Mouse (Mus musculus) embryonic fibroblast, embryonic 13.5 days (primary cell): ENCODE measurements around the gene Gspt1. TPM values are rescaled to one million over a fixed set of nuclear protein-coding genes. Genes with fewer than 3 reads are reported as not detected.
"Not testable (repeated sequence)": the region's sequence is repeated elsewhere in the genome, so short reads cannot be mapped to it uniquely, and the experiment has no call there.

ENCODE experiments used
- H3K27ac ChIP-seq: 2 replicates; pipeline ENCODE4 v1.5.1; 2012; ENCODE audit warnings: low read length, control low read depth, inconsistent platforms; ENCODE audit not compliant: insufficient read depth
- H3K4me1 ChIP-seq: 2 replicates; pipeline ENCODE4 v1.6.1; 2011; ENCODE audit warnings: low read length; ENCODE audit not compliant: control insufficient read depth, insufficient read depth
- H3K4me3 ChIP-seq: 2 replicates; pipeline ENCODE4 v1.5.1; 2011; ENCODE audit warnings: mild to moderate bottlenecking, control low read depth, low read length; ENCODE audit not compliant: insufficient read depth
- CTCF ChIP-seq: IDR thresholded peaks from 2 replicates; pipeline ENCODE4 v1.5.1; 2011; ENCODE audit warnings: mild to moderate bottlenecking, control low read depth, low read length, moderate library complexity, borderline replicate concordance; ENCODE audit not compliant: insufficient read depth
- POLR2A ChIP-seq: IDR thresholded peaks from 2 replicates; pipeline ENCODE4 v1.6.1; 2011; ENCODE audit warnings: low read depth, mild to moderate bottlenecking, control low read depth, low read length, moderate library complexity
- polyA plus RNA-seq: library from polyadenylated mRNA; stranded (reverse); fragments of >200 nt; gene quantifications from 2 replicates; pipeline ENCODE4 v1.2.4, GENCODE M21; 2011; ENCODE audit warnings: low read depth; ENCODE audit not compliant: missing spikeins, insufficient read length

Gene Gspt1
- polyA plus RNA-seq: 241 and 246 TPM in 2 replicates

DNA sequence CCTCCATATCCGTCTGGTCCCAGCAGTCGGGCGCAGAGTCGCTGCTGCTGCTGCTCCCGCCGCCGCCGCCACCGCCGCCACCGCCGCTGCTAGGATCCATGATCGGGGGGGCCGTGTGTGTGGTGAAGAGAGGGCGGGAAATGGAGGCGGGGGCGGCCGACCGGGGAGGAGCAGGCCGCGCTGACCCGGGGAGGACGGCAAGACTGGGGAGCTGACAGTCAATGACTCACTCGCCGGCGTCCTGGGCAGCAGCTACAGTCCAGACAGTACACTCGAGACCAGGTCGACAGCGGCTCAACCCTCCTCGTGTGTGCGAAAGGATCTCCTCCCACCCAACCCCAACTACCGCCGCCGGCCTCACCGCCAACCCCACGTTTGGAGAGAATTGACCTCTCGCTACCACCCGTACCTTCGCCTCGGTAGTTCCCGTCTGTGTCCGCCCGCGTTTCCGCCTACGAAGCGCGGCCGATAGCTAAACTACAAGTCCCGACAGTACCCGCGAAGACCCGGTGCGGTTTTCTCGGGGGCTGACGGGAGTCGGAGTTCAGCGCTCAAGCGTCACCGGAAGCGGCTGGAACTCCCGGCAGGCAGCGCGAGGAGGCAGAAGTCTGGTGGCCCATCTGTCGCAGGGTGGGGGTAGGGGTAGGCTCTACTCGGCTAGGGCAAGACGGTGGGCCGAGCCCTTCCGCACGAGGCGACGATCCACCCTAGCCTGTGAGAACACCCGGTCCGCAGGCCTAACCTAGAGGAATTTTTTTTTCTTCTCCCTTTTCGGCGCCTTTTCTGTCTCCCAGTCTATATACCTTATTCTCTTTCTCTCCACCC, at the start of gene Gspt1:
Gene Gspt1 (minus strand): TSS at position 428 of the 825 bp plus-strand sequence.
- H3K4me3 ChIP-seq: peak within 1 kb of the TSS; percentile 93
- no peaks in the 10 kb centered on the region for H3K4me1 ChIP-seq
- H3K27ac ChIP-seq: peak within 1 kb of the TSS; percentile 97
- TF ChIP-seq CTCF: no peak
- TF ChIP-seq POLR2A: peak; percentile 95

DNA sequence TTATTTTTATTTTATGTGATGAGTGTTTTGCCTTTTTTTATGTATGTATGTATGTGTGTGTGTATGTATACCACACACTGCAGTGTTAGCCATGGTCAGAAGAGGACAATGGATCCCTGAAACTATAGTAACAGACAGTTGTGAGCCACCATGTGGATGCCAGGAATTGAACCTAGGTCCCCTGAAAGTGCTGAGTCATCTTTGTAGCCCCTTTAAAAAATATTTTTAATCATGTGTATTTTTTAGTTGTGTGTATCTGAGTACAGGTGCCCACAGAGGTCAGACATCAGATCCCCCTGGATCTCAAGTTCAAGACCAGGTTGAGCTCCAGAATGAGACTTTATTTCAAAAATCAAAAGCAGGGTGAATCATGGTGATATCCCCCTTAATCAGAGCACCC, 49.6 kb upstream of the Gspt1 start:
- no peak overlapping the region for H3K27ac ChIP-seq
- TF ChIP-seq CTCF (no peak), POLR2A (no peak)
- H3K4me3 ChIP-seq: no peak overlapping the region
- no peaks in the 10 kb centered on the region for H3K4me1 ChIP-seq

DNA sequence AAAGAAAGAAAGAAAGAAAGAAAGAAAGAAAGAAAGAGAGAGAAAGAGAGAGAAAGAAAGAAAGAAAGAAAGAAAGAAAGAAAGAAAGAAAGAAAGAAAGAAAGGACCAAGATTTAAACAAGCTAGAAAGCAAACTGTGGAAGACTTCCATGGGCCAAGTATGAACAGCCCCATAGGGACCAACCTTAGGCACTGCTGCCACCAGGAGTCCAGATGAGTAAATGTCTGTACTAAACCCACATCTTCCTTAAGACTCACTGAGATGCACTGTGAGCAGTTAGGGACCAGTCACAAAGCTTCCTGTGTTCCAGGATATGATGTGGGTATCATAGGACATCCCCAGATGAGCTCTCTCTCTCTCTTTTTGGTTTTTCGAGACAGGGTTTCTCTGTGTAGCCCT, 43.6 kb upstream of the Gspt1 start:
- not testable (repeated sequence) for H3K27ac ChIP-seq, H3K4me3 ChIP-seq, H3K4me1 ChIP-seq
- 0 out of 2 replicates have a peak, but pooled peaks have one; percentile 3 for TF ChIP-seq CTCF

DNA sequence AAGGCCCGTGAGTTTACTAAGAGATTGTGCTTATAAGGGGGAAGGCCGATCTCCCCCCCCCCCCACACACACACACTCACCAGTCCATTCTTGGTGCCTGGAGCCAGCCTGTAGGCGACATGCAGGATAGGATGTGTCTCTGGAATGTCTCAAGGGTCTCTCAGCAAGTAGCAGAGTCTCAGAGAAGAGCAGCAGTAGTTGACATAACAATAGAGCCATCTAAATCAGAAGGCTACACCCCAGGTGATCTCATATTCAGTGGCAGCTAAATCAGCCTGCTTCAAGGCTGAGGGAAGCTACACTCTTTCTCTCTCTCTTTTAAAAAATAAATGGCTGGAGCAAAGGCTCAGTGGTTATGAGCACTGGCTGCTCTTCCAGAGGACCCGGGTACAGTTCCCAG, 41.5 kb upstream of the Gspt1 start:
- H3K27ac ChIP-seq, H3K4me3 ChIP-seq, H3K4me1 ChIP-seq: not testable (repeated sequence)

DNA sequence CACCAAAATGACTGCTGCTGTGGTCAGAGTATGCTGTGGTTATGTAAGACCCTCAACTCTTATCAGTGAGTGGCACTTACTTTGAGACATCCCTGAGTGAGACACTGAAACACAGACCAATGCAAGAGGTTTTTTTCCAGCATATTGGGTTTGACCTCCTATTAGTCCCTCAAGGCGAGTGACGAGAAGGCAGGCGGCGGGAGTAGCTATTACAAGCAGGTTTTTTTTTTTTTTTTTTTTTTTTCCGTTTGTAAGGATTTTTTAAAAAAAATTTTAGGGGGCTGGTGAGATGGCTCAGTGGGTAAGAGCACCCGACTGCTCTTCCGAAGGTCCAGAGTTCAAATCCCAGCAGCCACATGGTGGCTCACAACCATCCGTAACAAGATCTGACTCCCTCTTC, 34.7 kb upstream of the Gspt1 start:
- H3K4me1 ChIP-seq, H3K4me3 ChIP-seq, H3K27ac ChIP-seq: not testable (repeated sequence)

DNA sequence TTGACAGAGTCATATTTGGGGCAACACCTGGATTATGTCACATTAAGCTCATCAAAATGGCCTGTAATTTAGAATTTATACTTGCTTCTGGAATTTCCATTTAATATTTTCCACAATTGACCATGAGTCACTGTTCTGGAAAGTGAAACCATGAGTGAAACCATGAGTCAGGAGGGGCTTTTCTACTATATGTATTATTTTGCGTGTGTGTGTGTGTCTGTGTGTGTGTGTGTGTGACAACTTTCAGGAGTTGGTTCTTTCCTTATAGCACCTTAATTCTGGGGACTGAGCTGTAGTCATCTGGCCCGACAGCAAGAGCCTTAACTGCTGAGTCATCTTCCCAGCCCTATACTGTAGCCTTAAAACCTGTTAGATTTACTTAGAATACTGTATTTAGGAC, 31.8 kb upstream of the Gspt1 start:
- no peak overlapping the region for H3K27ac ChIP-seq
- H3K4me3 ChIP-seq: no peak overlapping the region
- H3K4me1 ChIP-seq: peaks cover 2% of the 10 kb centered on the region; the same call in 1 of the 2 replicates
- no peak for TF ChIP-seq CTCF
- no peak for TF ChIP-seq POLR2A

GRCm38 (mm10) chr16:11284881-11285280, 30.8 kb upstream of the Gspt1 start:
- H3K4me3 ChIP-seq: no peak overlapping the region
- TF ChIP-seq POLR2A (no peak), CTCF (no peak)
- H3K4me1 ChIP-seq: peaks cover 2% of the 10 kb centered on the region; the same call in 1 of the 2 replicates
- no peak overlapping the region for H3K27ac ChIP-seq

DNA sequence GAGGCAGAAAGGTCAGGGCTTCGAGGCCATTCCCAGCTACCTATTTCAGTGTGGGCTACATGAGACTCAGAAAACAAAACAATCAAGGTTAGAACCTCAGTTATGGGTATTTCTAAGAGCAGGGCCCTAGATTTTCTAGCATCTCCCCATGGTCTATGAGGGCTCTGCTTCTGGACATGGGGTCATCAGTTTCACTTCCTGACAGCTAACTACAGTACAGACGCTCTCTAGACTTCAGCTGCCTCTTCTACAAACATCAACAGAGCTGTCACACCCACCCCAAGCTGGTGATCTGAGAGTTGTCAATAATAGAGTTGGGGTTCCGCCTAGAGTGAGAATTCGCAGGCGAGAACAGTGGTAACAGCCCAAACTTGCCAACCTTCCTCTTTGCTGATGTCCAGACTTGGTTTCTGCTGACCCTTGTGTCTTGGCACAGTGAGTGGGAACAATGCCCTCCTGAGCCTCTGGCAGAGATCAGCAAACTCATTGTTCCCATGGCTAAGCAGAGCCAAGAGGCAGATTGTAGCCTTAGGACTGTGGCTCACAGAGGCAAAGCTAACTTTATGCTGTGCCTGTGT, 28.6 kb upstream of the Gspt1 start:
- no peak overlapping the region for H3K27ac ChIP-seq

DNA sequence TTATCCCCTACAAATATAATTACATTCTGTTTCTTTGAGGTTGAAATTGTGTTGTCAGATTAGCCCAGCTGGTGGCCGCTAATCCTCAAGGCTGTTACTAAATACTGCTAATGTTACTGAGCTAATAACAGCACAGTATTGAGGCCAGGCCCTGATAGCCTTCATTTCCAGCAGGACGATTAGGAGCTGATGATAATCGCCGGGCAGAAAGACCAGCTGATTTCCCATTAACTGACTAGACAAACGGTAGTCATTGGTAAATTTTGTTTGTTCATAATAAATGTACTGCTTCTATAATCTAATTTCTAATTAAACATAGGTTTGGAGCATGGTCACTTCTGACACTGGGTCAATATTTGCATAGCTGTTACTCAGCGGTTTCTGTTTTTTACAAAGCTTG, 24.7 kb upstream of the Gspt1 start:
- Histone ChIP-seq H3K4me1 (no peaks in the 10 kb centered on the region), H3K4me3 (no peak overlapping the region), H3K27ac (no peak overlapping the region)
- no peak for TF ChIP-seq POLR2A
- TF ChIP-seq CTCF: no peak

More for the DNA sequence above, 28.6 kb upstream of the Gspt1 start:
- TF ChIP-seq CTCF: no peak
- TF ChIP-seq POLR2A: no peak
- peaks cover 2% of the 10 kb centered on the region; the same call in 1 of the 2 replicates for H3K4me1 ChIP-seq
- no peak overlapping the region for H3K4me3 ChIP-seq

- H3K27ac ChIP-seq: no peak overlapping the region
- H3K4me3 ChIP-seq: no peak overlapping the region
- TF ChIP-seq CTCF (no peak), POLR2A (no peak)
- no peaks in the 10 kb centered on the region for H3K4me1 ChIP-seq
Observed at GRCm38 (mm10) chr16:11276888-11277287, 22.8 kb upstream of the Gspt1 start.
